Mouse (Mus musculus): ENCODE measurements around the gene Slc35f2. TPM values are rescaled to one million over a fixed set of nuclear protein-coding genes. Genes with fewer than 3 reads are reported as not detected.

The Slc35f2 gene
- polyA plus RNA-seq, 1 experiment from 2014 or later: 8.2 TPM

- no peaks in the 10 kb centered on the region for H3K36me3 ChIP-seq
- peak overlapping the region; percentile 48; the same call in 1 of the 2 replicates for H3K9ac ChIP-seq (replicated peaks)
- ATAC-seq (ENCODE audit: insufficient number of reproducible peaks, insufficient read depth, low FRiP score, low TSS enrichment, low read depth): no peak
- H3K27me3 ChIP-seq: 0 out of 2 replicates have a peak, but pooled peaks cover 4% of the 10 kb centered on the region
- no peak overlapping the region for H3K27ac ChIP-seq
- H3K4me1 ChIP-seq (replicated peaks): peaks cover 6% of the 10 kb centered on the region; the same call in 1 of the 2 replicates
- WGBS: 22% methylated on average over 14 of the region's 14 CpGs
- no peaks in the 10 kb centered on the region for H3K9me3 ChIP-seq
- H3K4me2 ChIP-seq: peak overlapping the region; percentile 60
- peak overlapping the region; percentile 42 for H3K4me3 ChIP-seq (replicated peaks)
Observed at GRCm38 (mm10) chr9:53829081-53829865, 57.9 kb downstream of the Slc35f2 start.

GRCm38 (mm10) chr9:53829866-53830209 lies 58.5 kb downstream of the Slc35f2 start:
- 40% methylated on average over 2 of the region's 2 CpGs for WGBS
- Histone ChIP-seq H3K4me1 (replicated peaks) (peaks cover 6% of the 10 kb centered on the region; the same call in 1 of the 2 replicates), H3K9ac (replicated peaks) (peak overlapping the region; percentile 48; the same call in 1 of the 2 replicates), H3K9me3 (no peaks in the 10 kb centered on the region), H3K27ac (no peak overlapping the region), H3K27me3 (0 out of 2 replicates have a peak, but pooled peaks cover 4% of the 10 kb centered on the region), H3K36me3 (no peaks in the 10 kb centered on the region), H3K4me3 (replicated peaks) (peak overlapping the region; percentile 42), H3K4me2 (peak overlapping the region; percentile 60)
- no peak for ATAC-seq (ENCODE audit: insufficient number of reproducible peaks, insufficient read depth, low FRiP score, low TSS enrichment, low read depth)

GRCm38 (mm10) chr9:53835039-53835438 lies 63.7 kb downstream of the Slc35f2 start:
- Histone ChIP-seq H3K4me2 (no peak overlapping the region), H3K4me1 (replicated peaks) (0 out of 2 replicates have a peak, but pooled peaks cover 3% of the 10 kb centered on the region), H3K27me3 (no peaks in the 10 kb centered on the region), H3K9ac (replicated peaks) (no peak overlapping the region), H3K9me3 (no peaks in the 10 kb centered on the region), H3K36me3 (no peaks in the 10 kb centered on the region), H3K27ac (no peak overlapping the region), H3K4me3 (replicated peaks) (no peak overlapping the region)
- 49% methylated on average over 3 of the region's 3 CpGs for WGBS
- no peak for ATAC-seq (ENCODE audit: insufficient number of reproducible peaks, insufficient read depth, low FRiP score, low TSS enrichment, low read depth)

GRCm38 (mm10) chr9:53835976-53836375 lies 64.6 kb downstream of the Slc35f2 start:
- H3K4me3 ChIP-seq (replicated peaks): no peak overlapping the region
- H3K4me2 ChIP-seq: no peak overlapping the region
- no peaks in the 10 kb centered on the region for H3K9me3 ChIP-seq
- no peaks in the 10 kb centered on the region for H3K36me3 ChIP-seq
- H3K27me3 ChIP-seq: no peaks in the 10 kb centered on the region
- no peak for ATAC-seq (ENCODE audit: insufficient number of reproducible peaks, insufficient read depth, low FRiP score, low TSS enrichment, low read depth)
- H3K9ac ChIP-seq (replicated peaks): no peak overlapping the region
- no peak overlapping the region for H3K27ac ChIP-seq
- 52% methylated on average over 4 of the region's 4 CpGs for WGBS
- 0 out of 2 replicates have a peak, but pooled peaks cover 3% of the 10 kb centered on the region for H3K4me1 ChIP-seq (replicated peaks)

GRCm38 (mm10) chr9:53838816-53839215 lies 67.5 kb downstream of the Slc35f2 start:
- 79% methylated on average over 8 of the region's 8 CpGs for WGBS
- Histone ChIP-seq H3K27me3 (no peaks in the 10 kb centered on the region), H3K4me3 (replicated peaks) (no peak overlapping the region), H3K9me3 (no peaks in the 10 kb centered on the region), H3K27ac (no peak overlapping the region), H3K9ac (replicated peaks) (no peak overlapping the region), H3K4me2 (no peak overlapping the region), H3K4me1 (replicated peaks) (no peaks in the 10 kb centered on the region), H3K36me3 (no peaks in the 10 kb centered on the region)
- ATAC-seq (ENCODE audit: insufficient number of reproducible peaks, insufficient read depth, low FRiP score, low TSS enrichment, low read depth): no peak

GRCm38 (mm10) chr9:53848548-53848947 lies 77.2 kb downstream of the Slc35f2 start:
- Histone ChIP-seq H3K9ac (replicated peaks) (no peak overlapping the region), H3K9me3 (no peaks in the 10 kb centered on the region), H3K27me3 (no peaks in the 10 kb centered on the region), H3K4me3 (replicated peaks) (no peak overlapping the region), H3K4me2 (no peak overlapping the region), H3K27ac (no peak overlapping the region), H3K4me1 (replicated peaks) (no peaks in the 10 kb centered on the region), H3K36me3 (no peaks in the 10 kb centered on the region)
- 80% methylated on average over 8 of the region's 8 CpGs for WGBS
- ATAC-seq (ENCODE audit: insufficient number of reproducible peaks, insufficient read depth, low FRiP score, low TSS enrichment, low read depth): no peak

- no peaks in the 10 kb centered on the region for H3K36me3 ChIP-seq
- 78% methylated on average over 4 of the region's 4 CpGs for WGBS
- no peaks in the 10 kb centered on the region for H3K4me1 ChIP-seq (replicated peaks)
- H3K27me3 ChIP-seq: no peaks in the 10 kb centered on the region
- H3K4me3 ChIP-seq (replicated peaks): no peak within 1 kb of the TSS
- no peak for ATAC-seq (ENCODE audit: insufficient number of reproducible peaks, insufficient read depth, low FRiP score, low TSS enrichment, low read depth)
- H3K27ac ChIP-seq: no peak within 1 kb of the TSS
- no peak within 1 kb of the TSS for H3K9ac ChIP-seq (replicated peaks)
- no peak within 1 kb of the TSS for H3K4me2 ChIP-seq
- H3K9me3 ChIP-seq: no peaks in the 10 kb centered on the region
Observed at GRCm38 (mm10) chr9:53849864-53850263, 78.5 kb downstream of the Slc35f2 start, which contains the start of gene Sln. Sln (plus strand) TSS chr9:53850164.

GRCm38 (mm10) chr9:53852158-53852557 lies 80.8 kb downstream of the Slc35f2 start:
- Histone ChIP-seq H3K9ac (replicated peaks) (no peak overlapping the region), H3K27ac (no peak overlapping the region), H3K4me3 (replicated peaks) (no peak overlapping the region), H3K9me3 (no peaks in the 10 kb centered on the region), H3K4me2 (no peak overlapping the region), H3K4me1 (replicated peaks) (no peaks in the 10 kb centered on the region), H3K36me3 (no peaks in the 10 kb centered on the region), H3K27me3 (no peaks in the 10 kb centered on the region)
- 89% methylated on average over 4 of the region's 4 CpGs for WGBS
- no peak for ATAC-seq (ENCODE audit: insufficient number of reproducible peaks, insufficient read depth, low FRiP score, low TSS enrichment, low read depth)

GRCm38 (mm10) chr9:53853672-53854071 lies 82.3 kb downstream of the Slc35f2 start:
- no peaks in the 10 kb centered on the region for H3K27me3 ChIP-seq
- H3K4me2 ChIP-seq: no peak overlapping the region
- H3K4me1 ChIP-seq (replicated peaks): no peaks in the 10 kb centered on the region
- H3K9ac ChIP-seq (replicated peaks): no peak overlapping the region
- 74% methylated on average over 1 of the region's 1 CpGs for WGBS
- H3K36me3 ChIP-seq: no peaks in the 10 kb centered on the region
- no peaks in the 10 kb centered on the region for H3K9me3 ChIP-seq
- H3K4me3 ChIP-seq (replicated peaks): no peak overlapping the region
- no peak for ATAC-seq (ENCODE audit: insufficient number of reproducible peaks, insufficient read depth, low FRiP score, low TSS enrichment, low read depth)
- no peak overlapping the region for H3K27ac ChIP-seq

GRCm38 (mm10) chr9:53854525-53854924 lies 83.2 kb downstream of the Slc35f2 start:
- 92% methylated on average over 1 of the region's 1 CpGs for WGBS
- Histone ChIP-seq H3K36me3 (no peaks in the 10 kb centered on the region), H3K9ac (replicated peaks) (no peak overlapping the region), H3K4me2 (no peak overlapping the region), H3K27me3 (no peaks in the 10 kb centered on the region), H3K27ac (no peak overlapping the region), H3K9me3 (no peaks in the 10 kb centered on the region), H3K4me1 (replicated peaks) (no peaks in the 10 kb centered on the region), H3K4me3 (replicated peaks) (no peak overlapping the region)
- no peak for ATAC-seq (ENCODE audit: insufficient number of reproducible peaks, insufficient read depth, low FRiP score, low TSS enrichment, low read depth)

GRCm38 (mm10) chr9:53857864-53858263 lies 86.5 kb downstream of the Slc35f2 start:
- Histone ChIP-seq H3K27me3 (no peaks in the 10 kb centered on the region), H3K4me1 (replicated peaks) (no peaks in the 10 kb centered on the region), H3K9ac (replicated peaks) (no peak overlapping the region), H3K4me3 (replicated peaks) (no peak overlapping the region), H3K4me2 (no peak overlapping the region), H3K27ac (no peak overlapping the region), H3K9me3 (no peaks in the 10 kb centered on the region), H3K36me3 (no peaks in the 10 kb centered on the region)
- no peak for ATAC-seq (ENCODE audit: insufficient number of reproducible peaks, insufficient read depth, low FRiP score, low TSS enrichment, low read depth)
- WGBS: 80% methylated on average over 5 of the region's 5 CpGs

Data from limb, embryonic 12.5 days (tissue).